Mouse (Mus musculus): ENCODE measurements at regions not wholly inside any gene's neighbourhood (a gene's known extent, or its start where the extent isn't known, plus 50 kb on each side); places are given as distances from the start of the nearest gene placed in this dataset.

DNA sequence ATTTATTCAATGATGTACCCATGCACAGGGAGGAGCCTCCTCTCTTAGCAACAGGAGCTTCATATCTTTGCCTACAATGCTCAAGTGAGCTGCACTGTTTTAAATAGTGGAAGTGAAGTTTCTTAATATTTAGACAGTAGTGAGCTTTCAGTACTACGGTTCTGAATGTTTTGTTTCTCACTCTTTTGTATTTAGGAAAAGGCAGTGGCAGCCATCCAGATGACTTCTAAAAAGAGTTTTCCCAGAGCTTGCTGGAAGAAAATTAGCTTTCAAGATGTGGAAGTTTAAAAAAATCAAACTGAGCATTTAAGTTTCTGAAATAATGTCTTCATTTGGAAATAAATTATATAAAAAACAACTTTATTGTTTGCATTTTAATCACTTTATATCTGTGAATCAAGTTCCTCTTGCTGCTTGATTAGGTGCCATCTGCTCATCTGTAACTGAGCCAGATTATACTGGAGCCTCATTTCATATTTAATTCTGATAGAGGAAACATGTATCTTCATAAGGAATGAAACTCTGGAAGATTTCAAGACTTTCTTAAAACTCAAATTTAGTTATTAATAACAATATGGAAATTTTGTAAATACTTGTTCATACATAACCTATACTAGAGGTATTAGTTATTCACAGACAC is 268.6 kb upstream of the Tle1 start:
- TF ChIP-seq CTCF (IDR thresholded peaks at IDR 0.05; ENCODE audit: borderline replicate concordance, insufficient read depth, low read length) (no peak), POLR2A (IDR thresholded peaks at IDR 0.05; ENCODE audit: low read depth, low read length) (no peak)
